20 mouse cellular contexts compared by ENCODE assay signal in genomic region chr19:40299182-40299581, GRCm38 (mm10). TPM values are rescaled to one million over a fixed set of nuclear protein-coding genes. Genes with fewer than 3 reads are reported as not detected.
DNase-seq lines count a peak whose midpoint lies in the region; TF ChIP-seq lines count a peak whose summit lies in the region.
"Had no signal": no experiment of that assay in that cellular context is flagged by ENCODE, and none has a peak within 500 bp of the region (broad histone marks: within the 10 kb centered on the region; RNA-seq: fewer than 3 reads in every experiment).

No protein-coding gene starts in this region.

- H3K9ac ChIP-seq in liver, adult 2 months (ENCODE audit: low read depth, low read length), result no peak overlapping the region
- H3K9ac ChIP-seq: embryonic facial prominence, embryonic 12.5 days; kidney, embryonic 15.5 days had no signal

- intact Hi-C loops in heart, postnatal 10 days (cut with DNase I), result no loop called here

- H3K27me3 ChIP-seq in liver, adult 2 months (ENCODE audit: control insufficient read depth, insufficient read depth, low read length), result no peaks in the 10 kb centered on the region
- no peaks in the 10 kb centered on the region for H3K27me3 ChIP-seq in myocyte (ENCODE audit: control insufficient read depth, insufficient read depth, insufficient read length)
- H3K27me3 ChIP-seq: embryonic facial prominence, embryonic 12.5 days; kidney, embryonic 15.5 days; liver, embryonic 15.5 days had no signal

- H3K79me2 ChIP-seq in liver, adult 2 months (ENCODE audit: control insufficient read depth, insufficient read depth, low read length), result 0 out of 2 replicates have a peak, but pooled peaks cover 4% of the 10 kb centered on the region
- H3K79me2 ChIP-seq in myocyte (ENCODE audit: control insufficient read depth, insufficient read depth), result no peaks in the 10 kb centered on the region

- H3K4me2 ChIP-seq in myocyte (ENCODE audit: low read depth), result peak overlapping the region; percentile 76
- H3K4me2 ChIP-seq: embryonic facial prominence, embryonic 12.5 days; kidney, embryonic 15.5 days had no signal

- TF ChIP-seq POLR2A in liver, adult 2 months (IDR thresholded peaks at IDR 0.05; ENCODE audit: extremely low read depth, insufficient read depth, low read length), result no peak
- no peak for TF ChIP-seq POLR2A in myocyte (IDR thresholded peaks at IDR 0.05; ENCODE audit: insufficient read length, low read depth)

- H3K36me3 ChIP-seq in liver, adult 2 months (ENCODE audit: control insufficient read depth, insufficient read depth, low read length), result peaks cover 16% of the 10 kb centered on the region
- H3K36me3 ChIP-seq in myocyte (ENCODE audit: control insufficient read depth, insufficient read depth), result no peaks in the 10 kb centered on the region
- H3K36me3 ChIP-seq: embryonic facial prominence, embryonic 12.5 days; kidney, embryonic 15.5 days; midbrain, embryonic 10.5 days had no signal

- no peak overlapping the region for H3K4me3 ChIP-seq in liver, adult 2 months (ENCODE audit: insufficient read depth, low read depth, low read length)
- no peak overlapping the region for H3K4me3 ChIP-seq in brown adipose tissue, adult 24 weeks (ENCODE audit: insufficient read depth, low read depth, low read length)
- H3K4me3 ChIP-seq in myocyte, result peak overlapping the region; percentile 5
- H3K4me3 ChIP-seq: embryonic facial prominence, embryonic 12.5 days; kidney, embryonic 15.5 days; liver, embryonic 15.5 days; midbrain, embryonic 10.5 days had no signal

- 92% methylated on average over 6 of the region's 6 CpGs for WGBS in liver, adult 2 months

- H3ac ChIP-seq in myocyte (ENCODE audit: control insufficient read depth, insufficient read length), result no peak overlapping the region

- TF ChIP-seq CTCF in liver, adult 2 months (IDR thresholded peaks at IDR 0.05; ENCODE audit: low read depth, low read length), result no peak

- H3K27ac ChIP-seq in liver, adult 2 months (replicated peaks; ENCODE audit: insufficient read depth, low read depth, low read length), result no peak overlapping the region
- peak overlapping the region; percentile 59 for H3K27ac ChIP-seq in brown adipose tissue, adult 24 weeks (replicated peaks; ENCODE audit: low read depth, low read length)
- H3K27ac ChIP-seq: embryonic facial prominence, embryonic 12.5 days; kidney, embryonic 15.5 days; macrophage; stomach, postnatal 0 days had no signal

- peak; percentile 92 for DNase-seq in heart, adult 11 months
- DNase-seq in heart, postnatal 10 days, result no peak
- DNase-seq in liver, adult 2 months (ENCODE audit: extremely low read depth, low read depth, low spot score), result peak; percentile 32
- no peak for DNase-seq in liver
- no peak for DNase-seq in heart, postnatal 4 days
- no peak for DNase-seq in ovary, postnatal 14 days (ENCODE audit: low spot score)
- DNase-seq: adrenal gland, postnatal 25 days; cerebellum, adult 11-12 months; cerebellum, postnatal 10 days; kidney, postnatal 4 days; thymus, adult 2 months; thymus, postnatal 4 days had no signal

- peaks cover 15% of the 10 kb centered on the region for H3K4me1 ChIP-seq in liver, adult 2 months (ENCODE audit: control insufficient read depth, insufficient read depth, low read length)
- 0 out of 2 replicates have a peak, but pooled peaks cover 2% of the 10 kb centered on the region for H3K4me1 ChIP-seq in brown adipose tissue, adult 24 weeks (ENCODE audit: control insufficient read depth, insufficient read depth, insufficient read length, low read length)

TF ChIP-seq in myocyte, 11 proteins besides CTCF, POLR2A, EP300 and RAD21:
- peak in 2 of 3 experiments; percentile 31 for TF ChIP-seq MYOD1 (IDR thresholded peaks at IDR 0.05; ENCODE audit: control insufficient read depth in 1 of 3, insufficient read length in 2 of 3, low read depth in 2 of 3)
- no peak for TF ChIP-seq TCF3 (IDR thresholded peaks at IDR 0.05; ENCODE audit: insufficient read length, low read depth)

RNA-seq across cellular contexts. Expression of gene Pdlim1, which starts 27.5 kb away (rescaled TPM):
- total RNA-seq in heart, postnatal 10 days (2021), result 100 to 1,000 TPM; 235 to 249 TPM
- total RNA-seq in liver, adult 2 months (2014; rRNA removed), result 23.0 and 23.6 TPM in 2 replicates
- 44.6 and 50.7 TPM in 2 replicates for polyA plus RNA-seq in liver, adult 2 months (2012; rRNA removed)
- polyA plus RNA-seq in brown adipose tissue, adult 24 weeks (2012; ENCODE audit: insufficient read depth, insufficient read length, missing spikeins), result 14.0 and 20.5 TPM in 2 replicates
- 161 TPM for polyA plus RNA-seq in myocyte (2012; fragmentation: generic; extraction: Trizol)
- 100 to 1,000 TPM; 266 to 281 TPM for total RNA-seq in heart, postnatal 4 days (2021)

Comparison
In these comparisons a context has a peak if more than half of its experiments do, and no peak if none do; other contexts are left out.
1. DNase-seq: peak in heart, adult 11 months (single experiment) and liver, adult 2 months (single experiment); none in heart, postnatal 10 days (0 of 2), liver (single experiment), heart, postnatal 4 days (single experiment) and ovary, postnatal 14 days (single experiment).